Mouse (Mus musculus) layer of hippocampus, postnatal 36 days (tissue): ENCODE data around the gene Mdga2. TPM values are rescaled to one million over a fixed set of nuclear protein-coding genes. Genes with fewer than 3 reads are reported as not detected.
A peak's percentile ranks its signal among the peaks of the same experiment; 100 is the strongest.

Source experiments
- DNase-seq, 2 experiments: peaks; one replicate each; pipeline ENCODE4 v3.0.0; 2022
- total RNA-seq, 2 experiments: library from RNA; stranded (reverse); gene quantifications; 2 replicates each; pipeline ENCODE4 v1.2.3; 2021

The Mdga2 gene
- 10 to 100 TPM; 46.3 to 54.0 TPM for total RNA-seq

DNA sequence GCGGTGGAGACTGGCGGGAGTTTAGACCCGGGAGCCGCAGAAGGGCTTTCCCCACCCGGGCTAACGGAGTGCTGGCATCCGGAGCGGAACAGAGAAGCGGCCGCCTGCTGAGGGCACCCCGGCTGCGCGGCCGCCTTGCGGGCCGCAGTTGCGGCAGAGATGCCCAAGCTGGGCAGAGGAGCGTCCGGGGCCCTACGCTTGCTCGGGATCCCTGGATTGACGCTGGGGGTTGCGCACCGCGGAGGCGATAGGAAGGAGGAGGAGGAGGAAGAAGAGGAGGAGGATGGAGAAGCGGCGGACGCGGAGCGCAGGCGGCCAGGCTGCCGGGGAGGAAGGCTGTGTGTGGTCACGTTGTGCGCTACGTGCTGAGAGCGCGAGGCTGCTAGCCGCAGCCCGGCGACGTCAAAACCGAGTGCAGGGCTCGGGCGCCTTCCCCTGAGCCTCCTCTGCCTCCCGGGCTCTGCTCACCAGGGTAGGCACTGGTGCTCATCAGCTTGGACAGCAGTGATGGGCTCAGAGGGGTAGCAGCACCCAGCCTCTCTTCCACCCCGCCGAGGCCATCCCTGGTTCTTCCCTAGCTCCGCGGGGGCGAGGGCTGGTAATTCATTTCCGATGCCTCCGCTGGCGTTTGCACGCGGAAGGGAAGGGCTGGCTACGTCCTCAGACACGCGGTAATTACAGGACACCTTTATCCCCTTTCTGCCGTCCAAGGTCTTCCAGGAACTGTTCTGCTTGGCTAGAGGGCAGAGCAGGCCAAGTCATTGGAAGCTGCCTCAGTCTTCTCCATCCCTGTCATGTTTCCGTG is at the start of gene Mdga2:
Gene Mdga2 (minus strand): TSS at position 329 of the 805 bp plus-strand sequence.
- DNase-seq, result peak in 1 of 2 experiments; percentile 80

DNA sequence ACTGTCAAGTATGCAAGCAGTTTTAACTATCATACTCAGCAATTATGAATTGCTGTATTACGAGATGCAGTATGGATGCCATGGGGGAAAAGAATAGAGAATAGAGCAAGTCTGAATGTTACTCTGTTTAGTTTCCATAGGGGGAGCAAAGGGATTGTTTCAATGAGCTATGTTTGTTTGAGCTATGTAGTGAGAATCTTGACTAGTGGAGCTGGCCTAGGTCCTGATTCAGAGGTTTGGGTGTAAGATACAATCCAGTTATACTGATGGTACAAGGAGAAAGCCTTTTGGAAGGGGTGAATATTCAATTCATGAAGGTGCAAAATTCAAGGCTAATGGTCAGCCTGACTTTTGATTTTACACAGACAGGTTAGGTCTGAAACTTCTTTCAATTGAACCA is 45.1 kb upstream of the Mdga2 start:
- DNase-seq, result no peak

DNA sequence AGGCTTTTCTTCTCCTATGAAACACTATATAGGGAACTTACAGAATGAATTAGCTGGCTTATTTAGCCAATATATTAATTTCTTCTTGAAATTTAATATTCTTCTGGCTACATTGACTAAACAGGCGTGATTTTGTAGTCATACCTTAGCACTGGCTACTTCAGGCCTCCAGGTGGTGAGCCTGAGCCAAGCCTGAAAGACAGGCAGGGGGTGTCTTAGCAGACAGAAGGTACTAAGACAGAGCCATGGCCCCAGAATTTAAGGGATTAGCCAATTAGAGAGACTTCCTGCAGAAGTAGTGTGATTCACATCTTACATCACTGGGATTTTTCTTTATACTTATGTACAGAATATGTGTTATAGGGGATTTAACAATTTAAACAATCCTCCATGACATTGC is 1.2 kb upstream of the Mdga2 start:
- DNase-seq, result no peak

DNA sequence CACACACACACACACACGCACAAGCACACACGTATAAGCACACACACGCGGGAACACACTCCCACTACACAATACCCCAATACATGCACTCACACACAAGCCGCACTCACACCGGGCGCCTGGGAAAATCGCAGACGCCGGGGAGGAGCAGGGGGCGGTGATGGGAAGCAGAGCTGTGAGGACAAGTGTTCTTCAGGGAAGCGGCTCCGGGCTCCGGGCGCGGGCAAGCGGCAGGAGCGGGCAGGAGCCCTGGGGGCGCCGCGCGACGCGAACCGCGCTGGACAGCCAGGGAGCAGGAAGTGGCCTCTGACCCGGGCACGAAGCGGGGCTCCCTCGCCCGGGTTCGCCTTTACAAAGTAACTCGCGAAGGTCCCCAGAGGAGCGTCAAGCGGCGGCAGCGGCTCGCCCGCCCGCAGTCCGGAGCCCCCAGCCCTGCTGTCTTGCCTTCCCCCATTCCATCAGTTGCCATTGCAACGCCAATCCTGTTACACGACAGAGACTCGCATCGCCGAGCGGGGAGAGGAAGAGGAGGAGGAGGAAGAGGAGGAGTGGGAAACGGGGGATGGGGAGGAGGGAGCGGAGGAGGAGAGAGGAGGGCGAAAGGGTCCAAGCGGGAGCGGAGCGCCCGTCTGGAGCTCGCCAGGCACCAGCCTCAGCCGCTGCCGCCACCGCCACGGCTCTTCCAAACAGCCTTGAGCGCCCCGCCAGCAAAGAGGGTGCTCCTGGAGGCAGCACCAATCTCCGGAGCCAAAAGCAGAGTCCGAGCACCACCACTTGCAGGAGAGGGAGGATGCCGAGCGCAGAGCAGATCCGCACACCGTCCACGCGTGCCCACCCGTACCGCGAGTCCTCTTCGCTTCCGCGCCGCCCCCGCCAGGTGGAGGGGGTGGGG is 774 bp downstream of the Mdga2 start:
- peak; percentile 78 to 80 for DNase-seq

DNA sequence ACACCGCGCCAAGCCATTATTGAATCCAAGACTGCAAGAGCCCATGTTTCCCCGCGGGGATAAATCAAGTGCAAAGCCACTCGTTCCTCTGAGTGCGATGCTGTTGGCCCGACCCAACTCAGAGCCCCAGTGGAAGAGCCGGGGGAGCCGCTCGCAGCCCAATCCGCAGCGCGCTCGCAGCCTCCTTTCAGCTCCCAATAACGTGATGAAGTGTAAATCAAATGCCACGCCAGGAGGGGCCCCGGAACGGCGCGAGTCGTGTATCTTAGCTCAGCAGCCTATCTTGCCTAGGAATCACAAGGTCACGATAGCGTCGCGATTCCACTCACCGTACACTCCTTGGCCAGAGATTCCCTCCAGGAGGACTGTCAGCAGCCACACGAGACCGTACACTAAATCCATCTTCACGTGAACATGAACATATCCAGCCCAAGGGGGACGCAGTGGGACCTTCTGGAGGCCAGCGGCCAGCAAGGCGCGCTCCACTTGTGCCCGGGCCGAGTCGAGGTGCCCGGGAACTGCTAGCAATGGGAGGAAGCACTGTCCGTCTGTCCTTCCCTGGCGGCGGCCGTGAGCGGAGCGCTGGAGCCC is 1.6 kb downstream of the Mdga2 start:
- peak; percentile 62 to 72 for DNase-seq

DNA sequence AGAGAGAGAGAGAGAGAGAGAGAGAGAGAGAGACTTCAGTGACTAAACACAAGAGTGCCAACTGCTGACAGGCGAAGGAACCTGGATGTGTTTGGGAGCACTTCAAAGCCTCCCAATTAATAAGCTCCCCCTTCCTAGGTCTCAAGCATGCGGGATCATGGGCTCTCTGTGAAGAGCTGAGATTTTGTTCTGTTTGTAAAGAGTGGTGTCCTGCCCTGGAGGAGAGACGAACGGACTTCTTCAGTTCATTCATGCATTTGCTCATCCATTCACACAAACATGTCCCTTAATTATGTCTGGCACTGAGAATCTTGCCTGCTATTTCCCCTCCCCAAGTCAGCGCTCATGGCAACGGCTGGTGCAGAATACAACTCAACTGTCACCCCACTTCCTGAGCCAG is 2.3 kb downstream of the Mdga2 start:
- peak; percentile 23 to 29 for DNase-seq

DNA sequence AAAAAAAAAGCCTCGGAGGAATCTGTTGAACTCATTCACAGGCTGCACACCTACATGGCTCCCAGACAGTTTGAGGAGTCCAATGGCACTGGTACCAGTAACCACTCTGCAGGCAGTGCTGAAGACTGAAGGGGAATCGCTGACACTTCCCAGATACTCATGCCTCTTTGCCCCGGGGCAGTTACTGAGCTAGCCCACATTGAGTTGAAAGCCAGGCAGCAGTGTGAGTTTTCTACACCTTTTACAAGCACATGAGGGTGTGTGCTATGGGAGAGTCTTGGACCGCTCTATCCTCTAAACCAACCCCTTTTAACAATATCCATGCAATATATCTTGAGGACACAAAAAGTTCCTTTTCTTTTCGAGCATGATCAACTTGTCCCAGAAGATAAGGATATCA is 2.8 kb downstream of the Mdga2 start:
- DNase-seq, result no peak

DNA sequence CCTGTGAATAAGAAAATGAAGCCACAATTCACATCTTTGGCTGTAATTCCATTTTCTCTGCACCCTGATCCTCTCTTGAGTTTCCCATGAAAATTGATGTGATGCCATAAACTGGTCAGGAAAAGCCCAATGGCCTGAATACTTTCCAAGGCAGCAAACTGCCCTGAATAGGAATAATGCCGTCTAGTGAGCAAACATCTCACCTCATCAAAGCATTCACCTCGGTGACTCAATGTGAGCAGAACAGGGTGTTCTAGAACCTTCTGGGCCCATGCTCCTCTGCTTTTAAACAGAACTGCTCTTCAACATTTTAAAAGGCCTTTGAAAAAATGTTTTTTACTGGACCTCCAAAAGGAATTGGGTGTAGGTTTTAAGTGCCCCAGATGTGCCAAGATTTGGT is 9.5 kb downstream of the Mdga2 start:
- no peak for DNase-seq

DNA sequence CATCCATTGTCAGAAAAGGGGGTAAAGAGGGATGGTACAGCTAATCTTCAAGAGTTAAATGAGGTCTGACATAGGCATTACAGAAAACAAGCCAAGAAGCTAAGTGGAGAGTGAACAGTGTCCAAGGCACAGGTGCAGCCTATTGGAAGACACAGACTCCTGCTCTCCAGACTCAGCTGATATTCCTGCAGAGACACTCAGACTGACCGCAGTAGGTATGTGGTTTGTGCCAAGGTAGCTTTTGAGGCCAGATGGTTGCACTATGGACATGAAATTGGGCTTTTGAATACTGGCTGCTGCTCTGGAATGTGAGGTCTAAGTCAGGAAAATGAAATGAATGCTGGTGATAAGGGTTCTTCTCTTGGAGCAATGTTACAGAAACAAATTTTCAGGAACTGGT is 44.2 kb downstream of the Mdga2 start:
- no peak for DNase-seq

DNA sequence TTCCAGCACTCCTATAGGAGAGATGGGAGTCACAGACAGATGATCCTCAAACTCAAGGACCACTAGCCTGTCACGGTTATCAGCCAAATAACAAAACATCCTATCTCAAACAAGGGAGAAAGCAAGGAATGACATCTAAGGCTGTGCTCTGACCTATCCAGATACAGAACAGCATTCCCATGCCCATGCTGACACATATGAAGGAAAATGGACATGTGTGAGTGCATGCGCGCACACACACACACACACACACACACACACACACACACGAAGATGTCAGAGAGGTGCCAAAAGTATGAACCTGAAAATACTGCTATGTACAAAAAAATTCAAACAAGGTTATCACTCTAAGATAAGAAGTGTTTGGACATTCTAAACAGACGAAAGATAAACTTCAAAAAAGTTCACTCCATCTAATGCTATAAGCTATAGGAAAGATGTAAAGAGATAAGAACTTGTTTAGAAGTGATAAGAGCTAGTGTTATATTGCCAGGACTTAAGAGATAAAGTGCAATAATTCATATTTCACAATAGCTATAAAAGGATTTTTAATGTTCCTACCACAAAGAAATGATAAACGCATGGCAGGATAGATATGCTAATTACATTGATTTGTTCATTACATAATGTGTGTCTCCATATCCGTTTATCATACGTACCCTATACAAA is 65.6 kb downstream of the Mdga2 start:
- DNase-seq, result no peak

DNA sequence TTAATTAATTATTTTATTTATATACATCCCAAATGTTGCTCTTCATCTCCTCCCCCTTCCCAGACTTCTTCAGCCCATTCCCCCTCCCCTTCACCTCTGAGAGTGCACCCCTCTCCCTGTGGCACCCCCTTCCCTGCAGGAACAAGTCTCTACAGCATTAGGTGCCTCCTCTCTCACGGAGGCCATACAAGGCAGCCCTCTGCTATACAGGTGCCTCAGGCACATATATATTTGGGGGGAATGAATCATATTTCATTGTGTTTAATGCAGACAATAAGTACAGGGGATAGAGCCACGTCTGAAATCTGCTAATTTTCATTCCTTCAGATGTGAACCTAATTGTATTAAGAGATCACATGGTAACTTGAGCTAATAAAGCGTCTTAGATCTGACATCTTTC is 69.3 kb downstream of the Mdga2 start:
- no peak for DNase-seq

DNA sequence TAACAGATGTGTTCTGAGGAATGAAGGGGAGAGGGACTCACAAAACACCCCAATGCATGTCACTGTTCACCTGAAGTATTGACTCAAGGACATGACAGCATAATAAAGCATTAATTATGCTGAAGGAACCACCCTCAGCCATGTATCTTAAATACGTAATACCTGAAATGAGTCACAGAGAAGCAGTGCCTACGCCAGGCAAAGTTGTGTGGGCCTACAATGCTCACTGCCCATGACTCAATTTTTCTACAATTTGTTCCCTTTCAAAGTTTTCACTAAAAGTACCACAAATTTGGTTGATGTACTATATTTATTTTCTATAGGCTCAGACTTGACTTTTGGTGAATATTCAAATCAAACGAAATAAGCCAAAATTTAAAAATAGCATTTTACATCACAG is 80.7 kb downstream of the Mdga2 start:
- DNase-seq, result no peak

DNA sequence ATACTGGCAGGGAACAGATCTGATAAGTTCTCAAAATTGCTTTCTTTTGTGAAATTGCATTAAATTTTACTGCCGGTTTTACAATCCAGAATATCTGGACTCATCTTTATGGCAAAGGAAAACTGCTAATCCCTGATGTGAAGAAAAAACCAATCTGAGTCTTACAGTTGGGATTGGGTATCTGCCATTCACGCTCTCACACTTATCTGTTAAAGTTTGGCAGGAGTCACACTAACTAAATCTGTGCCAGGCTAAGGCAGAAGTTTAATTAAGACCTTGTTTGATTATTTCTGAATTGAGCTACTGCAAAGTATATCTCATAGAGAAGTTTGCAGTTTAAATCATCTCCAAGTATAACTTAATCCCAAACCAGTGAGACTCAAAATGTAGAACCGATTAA is 82.2 kb downstream of the Mdga2 start:
- DNase-seq, result no peak

DNA sequence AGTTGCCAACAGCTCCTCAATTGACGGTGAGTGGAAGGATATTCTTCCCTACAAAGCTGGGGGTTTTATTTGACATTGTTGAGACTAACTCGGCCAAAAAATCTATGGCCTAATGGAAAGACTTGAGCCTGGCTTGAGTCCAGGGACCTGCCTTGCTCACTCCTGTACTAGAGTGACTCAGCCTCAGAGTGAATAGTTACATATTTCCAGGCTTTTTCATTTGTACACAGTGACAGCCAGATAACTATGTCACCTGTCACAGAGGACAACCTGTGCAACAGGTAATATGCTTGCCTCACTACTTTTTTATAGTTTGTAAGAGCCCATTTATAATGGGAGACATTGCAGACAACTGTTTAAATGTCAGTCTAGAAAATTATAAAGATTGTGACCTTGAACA is 94.9 kb downstream of the Mdga2 start:
- DNase-seq, result no peak

DNA sequence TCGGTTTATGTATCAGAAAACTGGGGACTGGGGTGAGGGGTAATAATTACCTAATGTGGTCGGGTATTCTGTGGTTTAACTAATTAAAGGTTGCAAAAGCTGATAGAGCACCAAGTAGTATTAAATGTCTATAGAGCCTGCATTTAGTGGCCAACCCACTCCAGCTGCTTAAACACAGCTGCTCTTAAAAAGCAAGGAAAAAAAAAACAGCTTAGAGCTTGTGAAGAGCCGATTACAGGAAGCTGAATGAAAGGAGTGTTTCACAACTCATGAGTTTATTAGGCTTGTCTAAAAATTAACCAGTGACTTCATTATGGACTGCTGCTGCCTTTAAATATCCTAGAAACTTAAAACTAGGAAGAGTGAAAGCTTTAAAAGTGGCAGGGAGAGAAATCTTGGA is 98.5 kb downstream of the Mdga2 start:
- DNase-seq, result no peak

DNA sequence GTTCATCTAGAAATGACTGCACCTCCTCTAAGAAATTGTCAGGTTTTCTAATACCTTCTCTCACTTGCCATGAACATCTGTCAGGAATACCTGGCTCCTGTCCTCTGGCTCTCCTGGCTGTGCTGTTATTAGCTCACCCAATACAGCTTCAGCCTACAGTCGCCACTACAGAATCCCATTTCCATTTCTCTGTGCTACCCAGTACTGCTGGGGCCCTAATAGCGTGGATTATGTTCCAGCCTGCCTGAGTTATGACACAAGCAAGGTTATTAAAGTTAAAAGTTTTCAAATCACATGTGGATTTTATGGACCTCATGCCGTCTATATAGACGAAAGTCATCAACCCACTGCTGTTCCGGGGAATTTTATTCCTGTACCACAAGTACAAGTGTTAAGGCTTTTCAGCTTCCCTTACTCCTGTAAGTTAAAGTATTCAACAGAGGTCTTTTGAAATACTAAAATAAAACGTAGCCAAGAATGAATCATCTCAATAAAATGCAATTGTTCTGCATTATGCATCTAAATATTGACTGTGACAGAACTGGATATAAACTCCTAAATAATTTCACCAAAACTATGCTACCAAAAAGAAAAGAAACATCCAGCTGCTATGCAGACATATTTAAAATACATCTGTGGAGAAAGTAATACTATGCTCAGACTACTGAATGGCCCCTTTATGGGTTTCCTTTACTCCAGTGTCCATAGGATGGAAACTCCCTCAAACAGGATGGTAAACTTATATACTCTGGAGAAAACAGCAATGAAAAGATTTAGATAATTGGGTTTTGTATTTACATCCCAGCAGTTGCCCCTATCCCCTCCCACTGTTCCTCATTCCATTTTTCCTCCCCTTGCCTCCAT is 103.5 kb downstream of the Mdga2 start:
- no peak for DNase-seq

DNA sequence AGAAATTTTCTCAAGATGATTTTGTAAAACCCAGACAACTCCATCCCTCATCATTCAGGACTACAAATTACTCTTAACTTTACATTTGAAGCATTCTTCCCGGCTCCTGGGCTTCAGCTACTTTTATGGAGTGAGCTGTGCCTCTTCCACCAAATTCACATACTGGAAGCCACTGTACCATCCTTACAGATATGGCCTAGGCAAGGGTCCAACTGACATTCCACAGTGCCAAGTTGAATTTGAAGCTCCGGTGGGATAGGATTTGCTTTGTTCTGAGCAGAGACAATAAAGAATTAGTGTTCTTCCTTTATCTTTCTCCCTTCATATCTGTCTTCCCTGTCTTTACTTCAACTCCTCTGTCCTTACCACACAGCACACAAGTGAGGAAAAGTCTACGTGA is 118.2 kb downstream of the Mdga2 start:
- no peak for DNase-seq

DNA sequence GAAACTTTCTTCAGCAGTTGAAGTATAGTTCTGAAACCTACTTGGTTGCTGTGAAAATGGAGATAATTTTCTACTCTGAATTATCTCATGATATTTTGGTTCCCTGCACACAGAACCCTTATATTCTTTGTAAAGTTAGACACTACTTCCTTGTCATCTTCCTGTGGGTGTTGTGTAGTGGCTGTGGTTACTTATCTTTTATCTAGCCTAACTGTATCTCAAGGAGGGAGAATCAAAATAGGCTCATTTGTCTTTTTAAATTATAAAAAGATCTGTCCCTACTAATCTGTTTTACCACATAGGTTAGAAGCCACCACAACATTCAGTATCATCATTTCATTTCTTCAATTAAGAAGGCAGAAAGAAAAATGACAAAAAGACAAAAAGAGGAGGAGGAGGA is 127.9 kb downstream of the Mdga2 start:
- no peak for DNase-seq

DNA sequence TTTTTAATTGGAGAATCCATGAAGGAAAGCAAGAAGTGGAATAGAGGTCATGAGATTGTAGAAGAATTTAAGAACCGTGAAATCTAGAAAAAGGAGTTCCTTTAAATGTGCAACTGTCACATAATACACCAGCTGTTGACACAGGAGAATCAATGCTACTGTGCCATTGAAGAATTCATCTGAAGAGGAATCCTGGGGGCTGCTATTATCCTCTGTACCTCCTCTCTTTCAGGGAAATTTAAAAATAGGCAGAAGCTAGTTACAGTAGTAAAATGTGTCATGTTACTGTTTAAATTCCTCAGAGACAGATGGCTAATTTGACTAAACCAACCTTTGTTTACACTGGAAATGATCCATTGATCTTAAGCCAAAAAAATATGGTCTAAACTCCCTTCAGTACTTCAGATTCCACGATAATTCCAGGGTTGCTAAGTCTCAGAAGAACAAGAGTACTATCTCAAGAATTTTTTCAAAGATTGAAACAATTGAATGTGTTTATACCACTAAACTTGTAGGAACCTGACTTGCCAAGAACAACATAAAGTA is 131.9 kb downstream of the Mdga2 start:
- no peak for DNase-seq

DNA sequence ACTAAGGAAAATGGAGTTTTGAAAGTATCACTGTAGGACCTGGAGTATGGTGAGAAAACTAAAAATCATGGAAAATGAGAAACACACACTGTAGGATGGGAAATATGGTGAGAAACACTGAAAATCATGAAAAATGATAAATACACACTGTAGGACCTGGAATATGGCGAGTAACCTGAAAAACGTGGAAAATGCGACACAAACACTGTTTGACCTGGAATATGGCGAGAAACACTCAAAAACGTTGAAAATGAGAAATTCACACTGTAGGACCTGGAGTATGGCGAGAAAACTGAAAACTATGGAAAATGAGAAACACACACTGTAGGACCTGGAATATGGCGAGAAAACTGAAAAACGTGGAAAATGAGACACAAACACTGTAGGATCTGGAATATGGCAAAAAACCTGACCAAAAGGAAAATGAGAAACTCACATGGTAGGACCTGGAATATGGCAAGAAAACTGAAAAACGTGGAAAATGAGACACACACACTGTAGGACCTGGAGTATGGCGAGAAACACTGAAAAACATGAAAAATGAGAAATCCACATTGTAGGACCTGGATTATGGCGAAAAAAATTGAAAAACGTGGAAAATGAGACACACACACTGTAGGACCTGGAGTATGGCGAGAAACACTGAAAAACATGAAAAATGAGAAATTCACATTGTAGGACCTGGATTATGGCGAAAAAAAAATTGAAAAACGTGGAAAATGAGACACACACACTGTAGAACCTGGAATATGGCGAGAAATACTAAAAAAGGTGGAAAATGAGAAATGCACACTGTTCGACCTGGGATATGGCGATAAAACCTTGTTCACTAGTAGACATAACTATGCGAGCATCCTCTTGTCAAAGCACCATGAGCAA is 163.0 kb downstream of the Mdga2 start:
- DNase-seq, result no peak
